Mouse (Mus musculus): ENCODE results near the gene Pif1. TPM values are rescaled to one million over a fixed set of nuclear protein-coding genes. Genes with fewer than 3 reads are reported as not detected.

Pif1 gene
- total and polyA plus RNA-seq, 3 experiments = 14.9 to 15.5 TPM; not detected in 1

DNA sequence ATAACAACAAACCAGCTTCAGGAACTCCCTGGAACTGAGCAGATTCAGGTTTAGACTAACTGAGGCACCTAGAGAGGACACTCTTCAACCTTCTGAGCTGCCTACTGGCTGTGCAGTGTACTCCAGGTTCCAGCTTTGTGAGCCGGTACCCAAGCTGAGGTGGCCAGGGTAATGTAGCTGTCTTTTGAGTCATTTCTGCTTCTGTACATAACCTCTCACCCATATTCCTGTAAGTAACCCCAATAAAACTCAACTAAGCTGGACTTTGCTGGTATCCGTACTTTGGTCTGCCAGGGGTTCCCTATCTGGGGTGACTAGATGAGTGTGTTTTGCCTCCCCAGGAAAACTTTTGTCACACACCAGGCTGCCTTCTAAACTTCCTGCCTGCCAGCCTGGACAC is 22.3 kb upstream of the Pif1 start:
- no peak overlapping the region for H3K4me3 ChIP-seq (ENCODE audit: control insufficient read depth in 1 of 2, insufficient read depth in 1 of 2, low read depth in 2 of 2, low read length in 2 of 2)
- H3K27ac ChIP-seq (ENCODE audit: control insufficient read depth, low read depth, low read length) = no peak overlapping the region
- DNase-seq (ENCODE audit: low read depth, low spot score) = no peak
- no peaks in the 10 kb centered on the region for H3K9me3 ChIP-seq (replicated peaks; ENCODE audit: insufficient read depth, low read length)
- peaks cover 4 to 5% of the 10 kb centered on the region in 2 experiments; a peak in 3 of 4 replicates for H3K4me1 ChIP-seq (ENCODE audit: control insufficient read depth in 1 of 2, insufficient read depth in 2 of 2, low read length in 2 of 2)
- no peaks in the 10 kb centered on the region for H3K79me2 ChIP-seq (ENCODE audit: control insufficient read depth, insufficient read depth, low read length, poor library complexity)
- TF ChIP-seq USF2 (IDR thresholded peaks at IDR 0.05; ENCODE audit: borderline replicate concordance in 1 of 2, insufficient read depth in 1 of 2, low read depth in 1 of 2, low read length in 2 of 2) (no peak), CTCF (IDR thresholded peaks at IDR 0.05 in 2 of 3, conservative IDR thresholded peaks at IDR 0.05 in 1 of 3; ENCODE audit: control insufficient read depth in 1 of 3, insufficient read depth in 1 of 3, low read depth in 2 of 3, low read length in 3 of 3, poor library complexity in 1 of 3, severe bottlenecking in 1 of 3) (no peak), JUND (IDR thresholded peaks at IDR 0.05; ENCODE audit: low read depth, low read length) (no peak), MXI1 (IDR thresholded peaks at IDR 0.05; ENCODE audit: low read depth, low read length) (no peak), NELFE (IDR thresholded peaks at IDR 0.05; ENCODE audit: low read depth, low read length) (no peak), USF1 (IDR thresholded peaks at IDR 0.05; ENCODE audit: low read depth, low read length) (no peak), NRF1 (IDR thresholded peaks at IDR 0.05; ENCODE audit: insufficient read depth, low read depth, low read length, poor library complexity, severe bottlenecking) (no peak), KAT2A (conservative IDR thresholded peaks at IDR 0.05; ENCODE audit: low read depth, low read length) (no peak)
- H3K27me3 ChIP-seq (ENCODE audit: control insufficient read depth in 1 of 2, insufficient read depth in 2 of 2, low read length in 2 of 2) = no peaks in the 10 kb centered on the region
- H3K36me3 ChIP-seq (ENCODE audit: control insufficient read depth in 1 of 2, insufficient read depth in 2 of 2, low read length in 2 of 2) = peaks cover 2 to 9% of the 10 kb centered on the region in 2 experiments; a peak in 3 of 4 replicates
- no peak overlapping the region for H3K9ac ChIP-seq (ENCODE audit: control insufficient read depth, low read depth, low read length, poor library complexity, severe bottlenecking)

DNA sequence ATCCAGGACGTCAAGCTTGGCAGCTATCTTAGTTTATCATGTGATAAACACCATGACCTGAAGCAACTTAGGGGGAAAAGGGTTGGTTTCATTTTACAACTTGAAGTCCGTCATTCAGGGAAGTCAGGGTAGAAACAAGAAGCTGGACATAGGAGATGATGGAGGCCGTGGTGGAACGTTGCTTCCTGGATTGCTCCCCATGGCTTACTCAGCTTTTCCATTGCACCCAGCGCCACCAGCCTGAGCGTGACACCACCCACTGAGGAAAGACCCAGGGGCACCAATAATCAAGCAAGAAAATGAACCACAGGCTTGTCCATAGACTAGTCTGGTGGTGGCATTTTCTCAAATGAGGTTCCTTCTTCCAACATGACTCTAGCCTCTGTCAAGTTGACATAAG is 18.2 kb upstream of the Pif1 start:
- TF ChIP-seq MYB (IDR thresholded peaks at IDR 0.05; ENCODE audit: low read depth, low read length) = no peak
- no peak for TF ChIP-seq MYC (IDR thresholded peaks at IDR 0.05; ENCODE audit: low read depth, low read length)
- TF ChIP-seq TAL1 (IDR thresholded peaks at IDR 0.05; ENCODE audit: low read length) = no peak
- TF ChIP-seq EP300 (IDR thresholded peaks at IDR 0.05; ENCODE audit: low read depth in 1 of 2, low read length in 2 of 2) = no peak
- no peak for TF ChIP-seq ETS1 (IDR thresholded peaks at IDR 0.05; ENCODE audit: low read depth, low read length)
- no peak for TF ChIP-seq JUND (IDR thresholded peaks at IDR 0.05; ENCODE audit: low read depth, low read length)
- no peak for TF ChIP-seq MEF2A (IDR thresholded peaks at IDR 0.05; ENCODE audit: extremely low read depth, insufficient replicate concordance, low read depth, low read length, poor library complexity, severe bottlenecking)
- TF ChIP-seq TBP (IDR thresholded peaks at IDR 0.05; ENCODE audit: low read depth, low read length) = no peak
- TF ChIP-seq ZMIZ1 (IDR thresholded peaks at IDR 0.05; ENCODE audit: low read depth, low read length) = no peak
- no peak for TF ChIP-seq ZNF384 (IDR thresholded peaks at IDR 0.05; ENCODE audit: low read depth, low read length)
- TF ChIP-seq ZC3H11A (IDR thresholded peaks at IDR 0.05; ENCODE audit: low read depth, low read length) = no peak
- no peak for TF ChIP-seq NELFE (IDR thresholded peaks at IDR 0.05; ENCODE audit: low read depth, low read length)
- TF ChIP-seq UBTF (IDR thresholded peaks at IDR 0.05; ENCODE audit: borderline replicate concordance, insufficient read depth, low read depth, low read length) = no peak
- no peak for TF ChIP-seq SIN3A (IDR thresholded peaks at IDR 0.05; ENCODE audit: low read length)
- TF ChIP-seq NRF1 (IDR thresholded peaks at IDR 0.05; ENCODE audit: insufficient read depth, low read depth, low read length, poor library complexity, severe bottlenecking) = no peak
- H3K79me2 ChIP-seq (ENCODE audit: control insufficient read depth, insufficient read depth, low read length, poor library complexity) = no peaks in the 10 kb centered on the region
- no peak for DNase-seq (ENCODE audit: low read depth, low spot score)
- peaks cover 4 to 5% of the 10 kb centered on the region in 2 experiments; a peak in 3 of 4 replicates for H3K4me1 ChIP-seq (ENCODE audit: control insufficient read depth in 1 of 2, insufficient read depth in 2 of 2, low read length in 2 of 2)
- no peak overlapping the region for H3K4me3 ChIP-seq (ENCODE audit: control insufficient read depth in 1 of 2, insufficient read depth in 1 of 2, low read depth in 2 of 2, low read length in 2 of 2)
- no peaks in the 10 kb centered on the region for H3K27me3 ChIP-seq (ENCODE audit: control insufficient read depth in 1 of 2, insufficient read depth in 2 of 2, low read length in 2 of 2)
- no peaks in the 10 kb centered on the region for H3K9me3 ChIP-seq (replicated peaks; ENCODE audit: insufficient read depth, low read length)
- H3K9ac ChIP-seq (ENCODE audit: control insufficient read depth, low read depth, low read length, poor library complexity, severe bottlenecking) = no peak overlapping the region
- no peak overlapping the region for H3K27ac ChIP-seq (ENCODE audit: control insufficient read depth, low read depth, low read length)
- H3K36me3 ChIP-seq (ENCODE audit: control insufficient read depth in 1 of 2, insufficient read depth in 2 of 2, low read length in 2 of 2) = peaks cover 4 to 9% of the 10 kb centered on the region in 2 experiments

All from MEL (cell line).